Mouse (Mus musculus) ES-Bruce4 (cell line): Measurements from ENCODE around the gene Cyp3a57.

Experiments used
- CTCF ChIP-seq: IDR thresholded peaks from one replicate; pipeline ENCODE4 v1.8.1; 2011; ENCODE audit warnings: low read depth, low read length
- EP300 ChIP-seq: IDR thresholded peaks from 2 replicates; pipeline ENCODE4 v1.6.1; 2011; ENCODE audit warnings: low read depth, low read length; ENCODE audit not compliant: insufficient read depth
- POLR2A ChIP-seq: IDR thresholded peaks from one replicate; pipeline ENCODE4 v1.8.1; 2011; ENCODE audit warnings: low read length; ENCODE audit not compliant: insufficient read depth

DNA sequence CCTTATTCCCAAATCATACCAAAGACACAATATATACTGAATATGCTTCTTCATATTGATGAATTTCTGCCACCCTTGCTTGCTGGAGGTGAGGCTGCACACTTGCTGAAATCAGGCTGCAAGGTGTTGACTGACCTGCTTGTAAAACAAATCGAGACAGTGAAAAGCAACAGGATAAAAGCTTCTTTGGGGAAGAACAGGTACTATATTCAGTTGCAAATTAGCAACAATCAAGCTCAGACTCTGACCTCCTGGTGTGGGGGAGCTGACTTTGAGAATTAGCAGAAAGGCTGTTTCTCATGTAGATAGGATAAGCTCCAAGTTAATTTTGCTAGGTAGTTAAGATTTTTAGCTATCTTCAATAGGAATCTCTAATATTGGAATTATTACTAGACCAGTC lies 42.7 kb upstream of the Cyp3a57 start:
- TF ChIP-seq CTCF (no peak), EP300 (no peak), POLR2A (no peak)
